Mouse (Mus musculus): ENCODE data around the gene Hc. TPM values are rescaled to one million over a fixed set of nuclear protein-coding genes. Genes with fewer than 3 reads are reported as not detected.

The Hc gene
- polyA plus RNA-seq, 1 experiment, result 0.38 TPM

DNA sequence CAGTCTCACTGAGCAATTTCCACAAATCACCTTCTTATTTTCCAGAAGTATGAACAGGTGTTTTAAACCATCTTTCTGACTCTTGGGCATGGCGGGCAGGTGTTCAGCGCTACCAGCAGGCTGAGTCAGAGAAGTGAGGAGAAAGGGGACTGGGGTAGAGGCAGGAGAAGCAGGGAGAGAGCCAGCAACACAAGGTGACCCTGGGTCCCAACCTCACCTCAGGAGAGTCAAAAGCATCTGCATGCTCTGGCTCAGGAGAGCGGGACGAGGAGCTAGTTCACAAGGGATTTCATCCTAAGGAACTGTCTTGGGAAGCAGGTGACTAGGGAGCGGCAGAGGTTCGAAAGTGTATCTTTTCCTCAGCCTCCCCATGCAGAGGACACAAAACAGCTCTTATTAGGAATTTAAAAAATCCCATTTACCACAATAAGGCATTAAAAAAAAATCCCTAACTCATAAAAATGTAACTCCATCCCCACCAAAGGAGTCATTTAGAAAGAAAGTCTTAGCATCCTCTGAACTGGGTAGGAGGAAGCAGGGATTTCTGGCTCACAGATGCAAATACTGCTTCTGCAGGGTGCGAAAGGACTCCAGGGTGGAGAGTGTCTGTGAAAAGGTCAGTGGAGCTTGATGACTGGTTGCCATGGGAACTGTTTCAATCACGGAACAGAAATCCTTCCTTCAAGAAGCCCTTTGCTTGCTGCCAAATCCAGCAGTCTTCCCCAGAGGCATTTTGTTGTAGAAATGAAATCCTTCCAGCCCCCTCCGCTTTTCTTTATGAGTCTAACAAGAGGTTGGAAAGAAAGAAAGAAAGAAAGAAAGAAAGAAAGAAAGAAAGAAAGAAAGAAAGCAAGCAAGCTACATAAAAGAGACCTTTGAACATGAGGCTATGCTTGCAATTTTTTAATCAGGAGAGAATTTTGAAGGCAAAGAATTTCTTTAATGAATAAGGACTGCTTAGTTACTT lies 68.2 kb downstream of the Hc start:
- TF ChIP-seq CTCF (IDR thresholded peaks at IDR 0.05; ENCODE audit: borderline replicate concordance, extremely low read depth, insufficient read depth, insufficient read length) (no peak), POLR2A (IDR thresholded peaks at IDR 0.05; ENCODE audit: borderline replicate concordance, extremely low read depth, insufficient read depth, insufficient read length, poor library complexity, severe bottlenecking) (no peak)
- DNase-seq (ENCODE audit: low read depth), result peak; percentile 98

DNA sequence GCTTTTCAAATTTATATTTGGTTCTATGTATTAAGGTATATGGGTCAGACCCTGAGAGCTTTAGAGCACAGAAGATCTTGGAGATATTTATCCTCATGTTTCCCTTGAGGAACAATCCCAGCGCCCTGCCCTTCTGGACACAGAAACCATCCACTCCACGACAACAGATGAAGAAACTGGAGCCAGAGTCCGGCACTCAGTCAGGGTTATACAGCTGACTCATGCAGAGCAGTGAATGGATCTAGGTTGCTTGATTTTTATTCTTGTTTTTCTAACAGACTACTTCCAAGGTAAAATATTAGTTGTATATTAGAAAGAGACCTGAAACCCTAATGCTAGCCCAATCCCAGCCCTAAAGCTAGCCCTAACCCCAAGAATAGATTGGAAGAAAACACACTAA lies 69.3 kb downstream of the Hc start:
- TF ChIP-seq CTCF (IDR thresholded peaks at IDR 0.05; ENCODE audit: borderline replicate concordance, extremely low read depth, insufficient read depth, insufficient read length), result no peak
- TF ChIP-seq POLR2A (IDR thresholded peaks at IDR 0.05; ENCODE audit: borderline replicate concordance, extremely low read depth, insufficient read depth, insufficient read length, poor library complexity, severe bottlenecking), result no peak
- no peak for DNase-seq (ENCODE audit: low read depth)

- DNase-seq (ENCODE audit: low read depth), result peak; percentile 9
- TF ChIP-seq POLR2A (IDR thresholded peaks at IDR 0.05; ENCODE audit: borderline replicate concordance, extremely low read depth, insufficient read depth, insufficient read length, poor library complexity, severe bottlenecking) (no peak), CTCF (IDR thresholded peaks at IDR 0.05; ENCODE audit: borderline replicate concordance, extremely low read depth, insufficient read depth, insufficient read length) (no peak)
Measured at GRCm38 (mm10) chr2:34989749-34990148, 71.5 kb downstream of the Hc start.

DNA sequence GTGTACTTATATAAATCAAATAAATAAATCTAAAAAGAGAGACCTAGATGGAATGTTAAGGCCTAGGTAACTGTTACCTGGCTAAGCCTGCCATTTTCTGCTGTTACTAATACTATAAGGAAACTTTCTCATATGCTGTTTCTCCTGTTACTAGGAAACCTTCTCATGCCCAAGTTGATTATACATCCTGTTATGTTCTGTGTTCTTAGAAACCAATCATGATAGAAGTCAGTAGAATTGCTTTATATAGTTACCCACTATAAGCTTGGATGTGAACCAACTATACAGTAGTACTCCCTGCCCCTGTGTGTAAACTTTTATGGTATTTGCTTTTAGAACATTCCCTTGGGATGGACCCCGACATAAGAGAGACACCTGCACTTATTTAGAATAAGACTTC lies 73.6 kb downstream of the Hc start:
- TF ChIP-seq POLR2A (IDR thresholded peaks at IDR 0.05; ENCODE audit: borderline replicate concordance, extremely low read depth, insufficient read depth, insufficient read length, poor library complexity, severe bottlenecking) (no peak), CTCF (IDR thresholded peaks at IDR 0.05; ENCODE audit: borderline replicate concordance, extremely low read depth, insufficient read depth, insufficient read length) (no peak)
- DNase-seq (ENCODE audit: low read depth), result no peak

DNA sequence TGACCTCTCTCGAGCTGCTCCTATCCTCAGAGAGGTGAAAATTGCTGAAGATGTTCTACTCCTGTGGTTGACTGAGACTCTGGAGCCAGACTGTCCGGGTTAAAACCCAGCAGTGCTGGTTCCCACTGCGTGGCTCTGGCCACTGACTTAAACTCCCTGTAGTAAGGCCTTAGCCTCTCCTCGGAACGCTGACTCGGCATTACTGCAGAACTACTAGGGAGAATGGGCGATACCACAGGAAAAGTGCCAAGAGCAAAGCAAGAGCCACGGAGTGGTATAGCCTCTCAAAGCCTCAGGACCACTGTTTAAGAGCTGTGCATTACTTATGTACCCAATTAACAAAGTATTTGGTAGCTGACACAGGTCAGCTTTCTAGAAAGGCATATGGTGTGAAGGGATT lies 76.4 kb downstream of the Hc start:
- DNase-seq (ENCODE audit: low read depth), result no peak
- TF ChIP-seq POLR2A (IDR thresholded peaks at IDR 0.05; ENCODE audit: borderline replicate concordance, extremely low read depth, insufficient read depth, insufficient read length, poor library complexity, severe bottlenecking) (no peak), CTCF (IDR thresholded peaks at IDR 0.05; ENCODE audit: borderline replicate concordance, extremely low read depth, insufficient read depth, insufficient read length) (no peak)

DNA sequence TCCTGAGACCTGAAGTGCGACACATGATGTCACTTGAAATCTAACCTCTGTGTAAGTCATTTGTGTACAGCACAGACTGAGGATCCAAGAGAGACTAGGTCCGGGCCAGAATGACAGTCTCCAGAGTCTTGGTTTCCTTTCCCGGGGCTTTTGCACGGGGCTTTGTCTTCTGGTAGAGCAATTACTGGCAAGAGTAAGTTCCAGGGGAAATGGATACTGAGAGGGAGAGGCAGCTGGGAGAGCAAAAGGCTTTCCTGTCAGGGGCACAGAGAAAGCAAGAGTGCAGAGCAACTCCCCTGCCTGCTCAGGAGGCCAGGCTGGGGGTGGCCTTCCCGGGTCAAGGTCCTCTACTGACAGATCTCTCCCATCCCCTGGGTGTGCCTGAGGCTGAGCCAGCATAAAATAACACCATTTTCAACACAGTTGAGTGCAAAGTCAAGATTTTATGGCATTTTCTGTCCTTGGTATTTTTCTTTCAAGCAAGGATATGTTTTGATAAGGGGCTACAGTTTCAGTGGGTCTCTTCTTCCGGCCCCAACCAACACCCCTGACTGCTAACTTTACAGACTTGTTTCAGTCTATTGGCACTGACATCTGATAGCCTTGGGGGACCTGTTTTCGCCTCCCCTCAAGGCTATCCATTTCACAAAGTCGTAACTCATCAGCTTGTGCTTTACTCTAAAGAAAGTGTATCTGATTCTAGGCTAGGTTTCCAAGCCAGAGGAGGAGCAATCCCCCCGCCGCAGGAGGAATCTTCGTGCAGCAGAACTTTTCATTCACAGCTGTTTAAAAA lies 78.1 kb downstream of the Hc start:
- TF ChIP-seq POLR2A (IDR thresholded peaks at IDR 0.05; ENCODE audit: borderline replicate concordance, extremely low read depth, insufficient read depth, insufficient read length, poor library complexity, severe bottlenecking) (no peak), CTCF (IDR thresholded peaks at IDR 0.05; ENCODE audit: borderline replicate concordance, extremely low read depth, insufficient read depth, insufficient read length) (no peak)
- peak; percentile 36 for DNase-seq (ENCODE audit: low read depth)

DNA sequence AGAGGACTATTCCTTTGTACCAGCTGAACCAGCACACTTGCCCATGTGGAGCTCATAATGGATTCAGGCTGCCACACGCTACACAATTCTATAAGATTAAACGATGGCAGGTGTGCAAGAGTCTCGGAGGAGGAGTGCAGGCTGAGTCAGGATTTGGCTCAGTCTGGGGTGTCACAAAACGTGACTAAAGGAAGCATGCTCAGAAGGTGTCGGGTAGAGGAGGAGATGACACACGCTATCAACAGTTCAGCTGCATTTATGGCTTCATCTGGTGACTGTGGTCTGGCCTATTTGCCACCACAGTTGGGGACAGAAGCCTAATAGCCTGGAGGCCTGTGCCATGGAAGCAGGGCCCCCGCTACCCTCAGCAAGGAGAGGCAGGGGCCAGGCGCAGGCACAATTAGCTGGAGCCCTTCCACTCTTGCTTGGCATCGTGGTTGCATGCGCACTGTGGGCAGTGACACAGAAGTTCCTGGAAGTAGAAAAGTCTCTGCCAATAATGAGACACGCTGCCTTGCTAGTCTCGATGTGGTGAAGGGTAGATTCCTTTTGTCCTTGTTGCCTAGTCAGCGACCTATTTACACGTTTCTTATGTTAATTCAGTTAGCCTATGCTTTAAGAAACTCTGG lies 79.0 kb downstream of the Hc start:
- DNase-seq (ENCODE audit: low read depth), result peak; percentile 51
- no peak for TF ChIP-seq CTCF (IDR thresholded peaks at IDR 0.05; ENCODE audit: borderline replicate concordance, extremely low read depth, insufficient read depth, insufficient read length)
- no peak for TF ChIP-seq POLR2A (IDR thresholded peaks at IDR 0.05; ENCODE audit: borderline replicate concordance, extremely low read depth, insufficient read depth, insufficient read length, poor library complexity, severe bottlenecking)

DNA sequence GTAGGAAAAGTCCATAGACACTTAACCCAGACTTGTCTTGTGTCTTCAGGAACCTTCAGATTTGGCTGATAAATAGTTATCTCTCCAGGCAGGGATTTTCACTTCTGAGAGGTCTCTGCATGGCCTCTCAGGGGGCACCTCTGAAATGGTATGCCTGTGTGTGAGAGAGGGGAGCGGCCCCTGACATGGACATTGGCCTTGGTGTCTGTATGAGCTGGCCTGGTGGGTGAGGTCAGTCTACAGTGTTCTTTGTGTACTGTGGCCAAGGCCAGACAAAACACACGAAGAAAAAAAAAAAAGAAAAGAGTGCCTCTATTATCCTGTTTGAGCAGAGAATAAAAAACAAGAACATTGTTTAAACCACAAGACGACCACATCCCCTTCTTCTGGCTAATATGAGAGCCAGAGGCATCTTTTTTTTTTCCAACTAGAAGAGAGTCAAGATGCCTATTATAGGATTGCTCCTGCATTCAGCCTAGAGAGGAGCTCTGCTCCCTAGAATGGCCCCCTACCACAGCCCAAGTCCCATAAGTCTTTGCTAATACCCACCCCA lies 81.7 kb downstream of the Hc start:
- TF ChIP-seq POLR2A (IDR thresholded peaks at IDR 0.05; ENCODE audit: borderline replicate concordance, extremely low read depth, insufficient read depth, insufficient read length, poor library complexity, severe bottlenecking), result no peak
- no peak for TF ChIP-seq CTCF (IDR thresholded peaks at IDR 0.05; ENCODE audit: borderline replicate concordance, extremely low read depth, insufficient read depth, insufficient read length)
- no peak for DNase-seq (ENCODE audit: low read depth)

DNA sequence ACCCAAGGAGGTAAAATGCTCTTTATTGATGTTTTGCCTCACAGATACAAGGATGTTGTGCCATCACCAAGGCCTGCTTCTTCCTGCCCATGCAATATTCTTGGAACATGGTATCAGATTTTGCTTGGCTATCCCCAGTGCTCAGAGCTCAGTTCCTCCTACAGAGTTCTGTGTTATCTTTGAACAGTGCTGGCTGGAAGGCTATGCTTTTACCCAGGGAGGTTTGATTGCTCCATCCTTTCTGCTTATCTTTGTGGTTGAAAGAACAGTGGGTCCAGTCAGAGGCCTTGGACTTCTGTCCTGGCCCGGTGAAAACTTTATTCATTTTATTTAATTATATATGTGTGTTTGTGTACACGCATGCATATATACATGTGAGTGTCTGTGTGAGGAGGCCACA lies 83.0 kb downstream of the Hc start:
- TF ChIP-seq CTCF (IDR thresholded peaks at IDR 0.05; ENCODE audit: borderline replicate concordance, extremely low read depth, insufficient read depth, insufficient read length) (no peak), POLR2A (IDR thresholded peaks at IDR 0.05; ENCODE audit: borderline replicate concordance, extremely low read depth, insufficient read depth, insufficient read length, poor library complexity, severe bottlenecking) (no peak)
- DNase-seq (ENCODE audit: low read depth), result no peak

GRCm38 (mm10) chr2:34976945-34977658 lies 84.1 kb downstream of the Hc start:
- DNase-seq (ENCODE audit: low read depth), result no peak
- no peak for TF ChIP-seq CTCF (IDR thresholded peaks at IDR 0.05; ENCODE audit: borderline replicate concordance, extremely low read depth, insufficient read depth, insufficient read length)
- TF ChIP-seq POLR2A (IDR thresholded peaks at IDR 0.05; ENCODE audit: borderline replicate concordance, extremely low read depth, insufficient read depth, insufficient read length, poor library complexity, severe bottlenecking), result no peak

Data from brain, embryonic 14.5 days (tissue).